Mouse (Mus musculus): ENCODE measurements around the gene Apbb2.

DNA sequence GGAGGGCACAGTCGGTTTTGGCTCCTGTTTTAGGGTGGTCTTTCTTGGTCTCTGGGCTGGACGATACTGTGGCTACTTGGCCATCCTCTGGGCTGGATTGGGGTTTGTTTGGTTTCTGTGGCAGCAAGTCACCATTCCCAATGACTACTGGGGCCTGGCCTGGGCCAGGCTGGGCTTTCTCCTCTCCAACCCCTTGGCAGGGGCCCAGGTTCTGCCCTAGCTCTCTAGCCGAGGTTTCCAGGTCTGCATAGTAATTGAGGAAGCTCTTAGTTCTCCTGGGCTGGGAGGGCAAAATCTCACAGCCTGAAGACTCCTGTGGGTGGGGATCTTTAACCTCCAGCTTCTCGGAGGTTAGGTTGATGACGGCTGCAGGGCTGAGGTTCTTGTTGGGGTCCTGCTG is 167.0 kb downstream of the Apbb2 start:
- no peak for TF ChIP-seq CTCF (conservative IDR thresholded peaks at IDR 0.05; ENCODE audit: insufficient read depth, insufficient read length, low read depth, low read length)
- TF ChIP-seq POLR2A (IDR thresholded peaks at IDR 0.05; ENCODE audit: low read depth, low read length), result no peak

Data from kidney, adult 2 months (tissue).